Mouse (Mus musculus): ENCODE results near the gene Ccdc87. TPM values are rescaled to one million over a fixed set of nuclear protein-coding genes. Genes with fewer than 3 reads are reported as not detected.
A peak's percentile ranks its signal among the peaks of the same experiment; 100 is the strongest.
"Not testable (repeated sequence)": the region's sequence is repeated elsewhere in the genome, so short reads cannot be mapped to it uniquely, and the experiment has no call there.

Gene Ccdc87
- total RNA-seq, 2 experiments from 2014 or later = 0.10 TPM; not detected in 1

- DNase-seq = no peak
Measured at GRCm38 (mm10) chr19:4838526-4839140, 533 bp upstream of the Ccdc87 start.

GRCm38 (mm10) chr19:4840848-4841247 lies 1.7 kb downstream of the Ccdc87 start:
- DNase-seq = no peak

GRCm38 (mm10) chr19:4842611-4843010 lies 3.4 kb downstream of the Ccdc87 start:
- DNase-seq = no peak

GRCm38 (mm10) chr19:4845846-4846245 lies 6.7 kb downstream of the Ccdc87 start:
- no peak for DNase-seq

GRCm38 (mm10) chr19:4847490-4847889 lies 8.3 kb downstream of the Ccdc87 start:
- peak in 1 of 2 experiments; percentile 30 for DNase-seq

GRCm38 (mm10) chr19:4849800-4850199 lies 10.6 kb downstream of the Ccdc87 start:
- no peak for DNase-seq

- DNase-seq = no peak
Measured at GRCm38 (mm10) chr19:4850281-4850680, 11.1 kb downstream of the Ccdc87 start.

GRCm38 (mm10) chr19:4854552-4855469 lies 15.6 kb downstream of the Ccdc87 start, which contains the start of gene Ctsf:
Ctsf (plus strand) TSS chr19:4855130.
- DNase-seq = peak; percentile 93 to 95

GRCm38 (mm10) chr19:4855470-4855820 lies 16.3 kb downstream of the Ccdc87 start:
- no peak for DNase-seq

GRCm38 (mm10) chr19:4855951-4856350 lies 16.8 kb downstream of the Ccdc87 start:
- no peak for DNase-seq

- no peak for DNase-seq
Measured at GRCm38 (mm10) chr19:4859081-4859480, 19.9 kb downstream of the Ccdc87 start.

- DNase-seq = no peak
Measured at GRCm38 (mm10) chr19:4863048-4863447, 23.9 kb downstream of the Ccdc87 start.

- no peak for DNase-seq
Measured at GRCm38 (mm10) chr19:4865147-4865546, 26.0 kb downstream of the Ccdc87 start.

GRCm38 (mm10) chr19:4874613-4875012 lies 35.4 kb downstream of the Ccdc87 start:
- DNase-seq = not testable (repeated sequence)

GRCm38 (mm10) chr19:4876241-4876640 lies 37.1 kb downstream of the Ccdc87 start:
- DNase-seq = no peak

GRCm38 (mm10) chr19:4876755-4877154 lies 37.6 kb downstream of the Ccdc87 start:
- no peak for DNase-seq

GRCm38 (mm10) chr19:4877785-4878184 lies 38.6 kb downstream of the Ccdc87 start, which contains the start of gene Actn3:
Actn3 (minus strand) TSS chr19:4877909.
- DNase-seq = peak; percentile 52 to 64

GRCm38 (mm10) chr19:4878405-4879323 lies 39.5 kb downstream of the Ccdc87 start, which contains the start of gene Zdhhc24:
Zdhhc24 (plus strand) TSS chr19:4878668.
- peak; percentile 96 to 99 for DNase-seq

- no peak for DNase-seq
Measured at GRCm38 (mm10) chr19:4879324-4879703, 40.1 kb downstream of the Ccdc87 start.

GRCm38 (mm10) chr19:4883961-4884360 lies 44.8 kb downstream of the Ccdc87 start:
- DNase-seq = no peak

- DNase-seq = peak in 1 of 2 experiments; percentile 21
Measured at GRCm38 (mm10) chr19:4889791-4890190, 50.6 kb downstream of the Ccdc87 start.

- no peak for DNase-seq
Measured at GRCm38 (mm10) chr19:4891798-4892197, 52.6 kb downstream of the Ccdc87 start.

Data from heart, adult 18-20 months (tissue).